Mouse (Mus musculus): ENCODE data around the gene Itgb6.

The Itgb6 gene

DNA sequence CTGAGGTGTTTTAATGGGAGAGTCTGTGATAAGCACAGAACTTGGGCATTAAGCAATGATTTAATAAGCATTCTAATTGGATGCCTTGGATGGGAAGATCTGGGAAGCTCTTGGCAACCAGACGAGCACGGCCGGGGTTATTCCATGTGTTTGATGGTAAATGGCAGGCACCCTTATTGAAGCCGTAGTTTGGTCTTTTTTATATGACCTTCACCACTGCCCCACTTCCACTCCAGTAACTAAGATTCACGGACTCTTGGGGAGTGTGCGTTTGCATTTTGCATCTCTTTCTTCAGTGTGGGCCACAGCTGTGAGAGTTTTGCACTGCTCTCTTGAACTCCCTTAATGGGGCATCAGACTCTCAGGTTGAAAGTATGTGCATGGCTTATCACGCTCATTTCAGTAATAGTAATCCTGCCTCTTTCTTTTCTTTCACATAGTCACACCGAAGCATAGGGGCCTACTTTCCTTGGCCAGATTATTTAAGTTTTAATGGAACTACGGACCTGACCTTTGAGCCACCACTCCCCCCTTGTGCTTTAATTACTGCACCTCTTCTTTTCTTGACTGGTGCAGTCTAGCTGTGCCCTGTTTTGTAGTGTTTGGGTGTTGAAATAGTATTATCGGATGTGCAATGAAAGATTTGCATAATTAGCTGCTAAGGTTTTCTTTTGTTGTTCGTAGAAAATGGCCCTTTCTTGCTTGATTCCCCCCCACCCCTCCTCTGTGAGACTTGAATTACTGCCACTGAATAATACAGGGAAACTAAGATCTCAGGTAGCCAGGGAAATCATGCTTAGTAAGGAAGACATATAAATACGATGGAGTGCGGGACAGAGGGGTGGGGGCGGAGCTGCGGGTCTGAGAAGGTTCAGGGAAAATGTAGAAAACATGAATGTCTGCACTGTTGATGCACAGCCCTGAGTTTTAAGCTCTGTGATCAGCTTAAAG lies 109.3 kb downstream of the Itgb6 start:
- DNase-seq = no peak

DNA sequence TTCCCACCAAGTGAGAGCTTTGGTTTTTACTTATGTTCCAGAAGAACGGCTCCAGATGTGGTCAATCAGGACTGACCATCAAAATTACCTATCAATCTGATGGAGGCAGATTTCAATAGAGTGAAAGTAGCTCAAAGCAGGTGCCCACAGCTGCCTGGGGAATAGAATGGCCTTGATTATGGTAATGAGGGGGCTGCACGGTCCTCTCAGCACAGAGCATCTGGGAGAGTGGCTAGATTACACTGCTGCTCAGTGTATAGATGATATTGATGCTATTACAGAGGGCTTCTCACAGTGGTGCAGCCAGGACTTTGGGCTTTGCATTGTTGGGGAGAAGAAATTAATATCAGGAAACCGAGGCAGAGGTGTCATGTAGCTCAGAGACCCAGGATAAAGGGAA lies 110.8 kb downstream of the Itgb6 start:
- no peak for DNase-seq

DNA sequence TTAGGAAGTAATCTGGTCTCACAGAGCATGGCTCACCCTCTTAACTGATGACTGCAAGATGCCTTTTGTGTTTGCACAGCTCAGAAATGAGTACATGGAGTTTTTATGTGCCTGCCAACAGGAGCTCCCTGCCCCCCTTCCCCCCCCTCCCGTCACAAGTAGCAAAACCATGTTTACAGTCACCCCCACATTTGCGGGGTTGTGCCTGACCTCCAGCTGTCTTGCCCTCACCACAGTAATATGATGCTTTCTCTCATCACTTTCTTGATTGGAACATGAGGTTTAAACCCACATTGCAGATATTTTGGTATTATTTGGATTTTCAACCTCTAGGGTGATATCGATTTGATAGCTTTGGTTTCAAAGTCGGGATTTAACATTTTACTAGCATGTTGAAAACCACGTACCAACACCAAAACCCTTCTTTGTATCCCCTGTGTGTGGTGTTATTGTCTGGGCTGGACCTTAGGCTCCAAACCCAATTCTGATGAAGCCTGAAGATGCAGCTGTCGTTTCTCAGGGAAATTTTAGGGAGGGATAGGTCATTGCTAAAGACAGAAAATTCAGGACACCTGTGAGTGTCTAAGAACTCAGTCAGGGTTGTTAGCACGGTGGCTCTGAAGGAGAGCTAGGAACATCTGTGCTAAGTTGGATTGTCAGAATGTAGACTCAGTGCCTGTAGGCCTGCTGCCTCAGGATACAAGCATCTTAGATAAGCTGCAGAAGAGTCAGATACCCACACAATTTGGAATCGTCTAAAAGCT lies 112.8 kb downstream of the Itgb6 start:
- no peak for DNase-seq

DNA sequence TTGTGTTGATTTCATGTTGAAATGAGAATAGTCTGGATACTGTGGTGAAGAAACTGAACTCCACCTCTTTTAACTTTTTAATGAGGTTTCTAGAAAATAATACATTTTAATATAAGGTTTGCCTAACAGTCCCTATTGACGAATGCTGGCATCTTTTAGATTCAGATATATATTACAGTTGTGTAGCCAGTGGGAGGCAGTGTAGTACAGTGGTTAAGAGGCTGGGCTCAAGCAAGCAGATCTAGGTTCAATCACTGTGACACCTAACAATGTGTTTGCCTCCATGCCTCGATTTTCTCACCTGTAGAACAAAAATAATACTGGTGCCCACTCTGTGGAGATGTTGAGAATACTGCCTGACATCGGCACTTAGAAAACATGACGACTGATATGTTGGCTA lies 114.5 kb downstream of the Itgb6 start:
- DNase-seq = no peak

DNA sequence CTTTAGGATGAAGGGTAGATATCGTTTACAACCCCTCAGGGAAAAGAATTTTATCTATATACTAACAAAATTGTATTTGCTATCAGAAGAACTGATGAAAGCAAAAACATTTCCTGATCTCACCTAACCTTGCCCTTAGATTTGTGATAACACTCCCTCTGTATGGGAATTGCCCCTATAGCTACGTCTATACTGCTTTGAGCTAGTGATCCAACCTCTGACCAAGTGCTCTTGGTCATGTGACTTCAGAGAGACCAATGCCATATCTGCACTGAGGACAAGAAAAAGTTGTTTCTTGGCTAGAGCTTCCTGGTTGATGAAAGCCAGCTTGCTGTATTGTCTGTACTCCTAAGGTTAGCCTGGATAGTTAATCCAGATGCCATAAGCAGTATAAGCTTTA lies 121.1 kb downstream of the Itgb6 start:
- DNase-seq = no peak

DNA sequence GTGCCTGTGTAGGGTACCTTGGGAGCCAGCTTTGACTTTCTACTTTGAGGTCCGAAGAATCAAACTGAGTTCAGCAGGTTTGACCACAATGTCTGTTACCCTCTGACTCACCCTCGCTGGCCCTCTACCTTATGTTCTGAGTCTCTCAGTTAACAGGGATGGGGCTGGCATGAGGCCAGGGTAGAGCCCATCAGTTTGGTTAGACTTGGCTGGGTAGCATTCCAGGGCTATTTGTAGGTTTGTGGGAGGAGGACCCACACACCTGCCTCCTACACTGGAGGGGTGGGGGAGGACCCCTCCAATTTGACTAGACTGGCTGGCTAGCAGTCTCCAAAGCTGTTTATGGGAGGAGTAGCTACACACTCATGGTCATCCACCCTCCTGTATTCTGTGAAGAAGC lies 121.6 kb downstream of the Itgb6 start:
- DNase-seq = no peak

DNA sequence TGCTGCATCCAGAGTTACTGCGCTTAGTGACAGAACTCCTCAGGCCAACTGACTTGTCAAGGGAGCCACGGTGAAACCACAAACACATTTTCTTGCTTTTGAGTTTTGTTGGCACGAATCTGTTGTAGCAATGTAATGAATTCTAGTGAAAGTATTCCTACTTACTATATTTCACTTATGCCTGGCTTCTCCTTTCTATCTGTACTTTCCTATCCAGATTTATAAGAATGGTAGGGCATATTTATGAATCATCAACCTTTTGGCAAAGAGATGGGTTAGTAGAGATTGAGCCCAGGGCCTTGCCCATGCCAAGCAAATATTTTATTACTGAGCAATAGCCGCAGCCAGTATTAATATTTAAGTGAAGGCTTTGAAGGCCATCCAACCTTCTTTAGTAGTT lies 139.0 kb downstream of the Itgb6 start:
- DNase-seq = no peak

DNA sequence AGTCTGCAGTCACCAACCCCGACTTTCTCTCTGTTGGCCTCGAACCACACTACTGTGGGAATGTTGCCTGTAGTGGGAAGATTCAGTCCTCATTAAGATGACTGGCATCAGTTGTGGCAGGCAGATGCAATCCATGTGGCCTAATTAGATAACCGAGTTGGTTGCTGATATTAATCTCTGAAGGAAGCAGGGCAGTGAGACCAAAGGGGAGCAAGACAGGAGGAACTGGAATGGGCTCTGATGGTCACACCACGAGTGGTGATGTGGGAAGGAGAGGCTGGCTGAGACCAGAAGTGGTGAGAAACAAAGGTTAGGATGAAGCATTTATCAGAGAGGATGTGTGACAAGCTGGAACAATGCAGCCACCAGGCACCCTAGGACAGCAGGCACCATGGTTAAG lies 167.9 kb downstream of the Itgb6 start:
- DNase-seq = no peak

DNA sequence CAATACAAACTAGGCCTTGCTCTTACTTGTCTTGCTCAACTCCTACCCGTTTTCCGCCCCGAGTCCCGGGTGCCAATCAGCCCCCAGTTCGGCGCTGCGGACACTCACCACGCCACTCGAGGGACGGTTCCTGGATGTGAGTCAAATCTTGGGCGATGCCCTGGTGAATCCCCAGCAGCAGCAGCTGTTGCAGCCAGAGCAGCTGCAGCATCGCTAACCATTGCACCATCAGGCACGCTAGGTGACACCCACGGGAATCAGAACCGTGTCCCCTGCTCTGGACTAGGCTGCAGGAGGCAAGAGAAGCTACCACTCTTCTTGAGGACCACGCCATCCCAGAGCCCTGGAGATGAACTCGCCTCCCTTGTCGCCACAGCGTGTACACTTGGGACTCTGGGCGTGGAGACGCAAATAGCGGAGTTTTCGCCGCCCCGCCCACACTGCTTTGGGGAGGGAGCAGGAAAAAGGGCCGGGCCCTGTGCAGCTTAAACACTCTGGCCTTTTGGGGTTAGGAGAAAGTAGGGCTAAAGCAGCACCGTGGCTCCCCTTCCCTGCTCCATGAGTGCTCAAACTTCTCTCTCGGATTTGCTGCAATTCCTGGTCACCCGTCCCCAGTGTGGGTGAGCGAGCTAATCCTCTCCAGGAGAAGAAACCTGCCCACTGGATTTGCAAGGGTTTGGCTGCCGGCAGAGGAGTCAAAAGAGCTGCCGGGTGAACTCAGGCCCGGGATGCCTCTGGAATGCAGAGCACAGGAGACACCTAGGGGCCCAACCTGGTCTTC lies 169.4 kb downstream of the Itgb6 start, which contains the start of gene Pla2r1:
Gene Pla2r1 (minus strand): TSS at position 407 of the 781 bp plus-strand sequence.
- DNase-seq = peak; percentile 12

DNA sequence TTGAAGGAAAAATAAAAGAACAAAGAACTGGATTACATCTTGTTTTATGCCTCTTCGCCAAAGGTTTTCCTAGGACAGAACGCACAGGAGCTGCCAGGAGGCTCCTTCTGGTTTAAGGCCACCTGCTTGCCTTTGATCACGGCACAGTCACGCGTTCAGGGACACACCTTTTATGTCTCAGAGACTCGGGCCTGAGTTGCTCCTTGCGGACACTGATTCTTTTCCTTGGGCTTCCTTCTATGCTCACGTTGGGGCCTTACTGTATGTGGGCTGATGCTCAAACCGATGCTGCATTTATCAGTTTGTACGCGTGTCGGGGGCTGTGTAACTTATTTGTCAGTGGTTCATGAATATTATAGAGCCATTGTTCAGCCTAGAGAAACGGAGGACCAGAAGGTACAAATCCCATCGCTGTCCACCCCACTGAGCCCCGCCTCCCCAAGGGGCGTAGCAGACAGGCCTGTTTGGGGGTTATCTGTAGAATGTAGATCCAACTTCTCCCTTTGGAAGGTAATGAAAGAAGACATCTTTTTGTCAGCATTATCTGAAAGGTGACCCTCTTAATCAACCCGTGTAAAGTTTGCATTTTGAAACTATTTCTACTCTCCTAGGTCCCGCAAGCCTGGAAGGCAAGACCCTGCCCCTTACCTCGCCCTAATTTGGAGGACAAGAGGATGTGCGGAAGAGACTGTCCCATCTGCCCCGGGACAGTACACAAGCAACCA lies 170.1 kb downstream of the Itgb6 start:
- DNase-seq = no peak

DNA sequence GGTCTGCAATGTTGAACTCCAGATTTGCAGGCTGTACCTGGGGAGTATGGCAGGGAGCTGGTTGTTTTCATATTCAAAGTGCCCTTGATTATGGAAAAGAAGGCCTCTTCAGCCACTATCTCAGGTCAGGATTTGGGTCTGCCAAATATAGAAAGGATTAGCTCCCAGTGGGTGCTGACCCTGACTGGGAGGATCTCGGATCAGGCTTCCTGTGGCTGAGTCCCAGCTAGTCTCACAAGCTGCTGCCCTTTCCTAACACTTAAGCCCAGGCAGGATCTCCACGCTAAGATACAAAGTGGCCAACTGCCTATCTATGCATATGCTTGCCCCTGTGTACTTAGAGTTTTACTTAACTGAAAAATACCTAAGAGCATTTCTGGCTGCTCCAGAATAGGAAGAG lies 170.8 kb downstream of the Itgb6 start:
- DNase-seq = no peak

DNA sequence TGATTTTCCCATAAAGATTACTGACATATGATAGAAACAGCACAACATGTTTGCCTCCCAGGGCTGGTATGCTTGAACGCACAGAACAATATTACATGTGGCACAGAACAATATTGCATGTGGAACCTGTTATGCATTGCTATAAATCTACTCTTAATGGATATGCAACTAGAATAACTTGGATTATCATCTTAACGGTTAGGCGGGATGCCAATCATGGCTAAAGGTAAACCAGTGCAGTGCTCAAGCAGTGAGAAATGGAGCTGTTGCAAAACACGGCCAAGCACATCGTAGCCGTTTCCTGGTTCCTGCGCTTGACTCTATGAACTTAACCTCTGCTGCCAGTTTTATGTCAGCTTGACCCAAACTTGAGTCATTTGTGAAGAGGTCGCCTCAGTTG lies 171.9 kb downstream of the Itgb6 start:
- DNase-seq = no peak

DNA sequence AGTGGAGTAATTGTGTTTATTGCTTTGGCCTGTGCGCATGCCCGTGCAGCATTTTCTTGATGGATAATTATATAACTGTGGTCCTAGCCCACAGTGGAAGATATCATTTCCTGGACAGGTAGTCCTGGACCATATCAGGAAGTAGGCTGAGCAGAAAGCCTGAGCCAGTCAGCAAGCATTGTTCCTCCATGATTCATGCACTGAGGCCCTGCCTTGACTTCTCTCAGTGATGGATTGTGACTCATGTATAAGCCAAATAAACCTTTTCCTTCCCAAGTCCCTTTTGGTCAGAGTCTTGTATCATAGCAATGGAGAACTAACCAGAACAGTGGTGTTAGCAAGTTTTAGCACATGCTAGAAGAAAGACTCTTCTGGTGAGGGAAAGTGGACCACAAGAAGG lies 172.6 kb downstream of the Itgb6 start:
- no peak for DNase-seq
